Mouse (Mus musculus) thymus, adult 2 months (tissue): ENCODE data around the gene Otx2.

ENCODE experiments used
- CTCF ChIP-seq: fragments of 200-500 bp; IDR thresholded peaks from 2 replicates; pipeline ENCODE4 v1.5.1; 2012; ENCODE audit warnings: mild to moderate bottlenecking, control low read depth, low read length, moderate library complexity, borderline replicate concordance; ENCODE audit not compliant: control insufficient read depth, poor library complexity, insufficient read depth; ENCODE audit errors: extremely low read depth
- POLR2A ChIP-seq: fragments of 200-500 bp; IDR thresholded peaks from 2 replicates; pipeline ENCODE4 v1.6.1; 2012; ENCODE audit warnings: mild to moderate bottlenecking, low read length, control low read depth, moderate library complexity; ENCODE audit not compliant: control insufficient read depth, poor library complexity, insufficient read depth; ENCODE audit errors: extremely low read depth

- TF ChIP-seq CTCF (no peak), POLR2A (no peak)
These were observed 37.3 kb upstream of the Otx2 start for GRCm38 (mm10) chr14:48710871-48711370.
